Mouse (Mus musculus): ENCODE measurements around the gene Cdc16.

DNA sequence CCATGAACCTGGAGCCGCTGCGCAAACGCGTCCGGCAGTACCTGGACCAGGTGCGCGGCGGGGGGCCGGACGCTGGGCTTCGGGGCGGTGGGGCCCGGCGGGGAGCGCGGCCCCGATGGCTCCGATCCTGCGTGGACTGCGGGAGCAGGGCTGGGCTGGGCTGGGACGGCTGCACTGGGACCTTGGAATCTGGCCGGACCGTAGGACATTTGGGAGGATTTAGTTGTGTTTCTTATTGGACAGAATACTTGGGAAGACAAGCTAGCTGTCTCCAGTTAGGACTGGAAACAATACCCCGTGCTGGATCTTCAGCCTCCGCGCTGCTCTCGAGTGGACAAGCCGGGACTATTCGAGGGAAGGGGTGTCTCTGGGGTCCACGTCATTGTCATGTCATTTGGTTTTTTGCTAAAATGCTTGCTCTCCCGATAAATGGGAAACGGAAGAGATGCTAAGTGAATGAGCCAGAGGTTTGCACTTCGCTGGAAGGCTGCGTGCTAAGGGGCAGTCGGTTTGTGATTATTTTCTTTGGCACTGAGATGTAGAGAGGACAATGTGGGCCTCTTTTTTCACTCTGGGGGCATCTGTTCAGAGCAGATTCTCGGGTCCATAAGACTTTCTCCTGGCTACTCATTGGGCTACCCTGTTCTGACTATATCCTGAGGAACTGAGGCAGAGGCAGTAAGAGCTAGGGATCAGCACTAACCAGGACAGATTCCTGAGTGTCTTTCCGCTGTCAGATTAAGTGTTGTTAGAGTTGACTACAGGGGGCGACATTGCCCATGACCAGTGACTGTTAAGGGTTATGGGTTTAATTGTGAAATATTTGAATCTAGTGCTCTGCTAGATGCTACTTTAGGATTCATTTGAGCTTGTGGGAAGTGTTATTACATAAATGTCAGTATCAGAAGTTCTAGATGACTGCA lies 590 bp downstream of the Cdc16 start:
- TF ChIP-seq CTCF (IDR thresholded peaks at IDR 0.05; ENCODE audit: insufficient read depth, low read length) (no peak), POLR2A (IDR thresholded peaks at IDR 0.05; ENCODE audit: borderline replicate concordance, extremely low read depth, low read depth, low read length) (no peak)
